Mouse (Mus musculus): ENCODE data around the gene Sept9.

DNA sequence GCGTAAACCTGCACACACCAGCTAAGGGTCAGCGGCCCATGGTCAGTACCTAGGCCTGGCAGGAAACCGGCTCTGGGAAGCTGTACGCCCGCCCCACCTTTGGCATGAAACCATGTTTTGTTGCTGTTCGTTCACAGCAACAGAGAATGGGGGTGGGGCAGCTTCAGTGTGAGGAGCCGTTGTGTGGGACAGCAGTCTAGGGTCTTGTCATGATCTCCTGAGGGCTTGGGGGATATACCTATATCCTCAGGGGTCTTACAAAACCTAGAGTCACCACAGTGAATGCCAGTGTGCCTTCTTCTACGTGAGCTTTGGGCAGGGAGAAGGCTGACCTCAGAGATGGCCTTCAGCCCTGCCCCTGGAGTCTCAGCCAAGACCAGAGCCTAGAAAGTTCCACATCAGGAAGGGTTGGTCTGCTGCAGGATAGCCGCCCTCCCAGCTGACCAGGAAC is 47.5 kb downstream of the Sept9 start:
- TF ChIP-seq POLR2A (IDR thresholded peaks at IDR 0.05; ENCODE audit: borderline replicate concordance, extremely low read depth, low read depth, low read length) (0 out of 2 replicates have a peak, but pooled peaks have one; percentile 26), CTCF (IDR thresholded peaks at IDR 0.05; ENCODE audit: insufficient read depth, low read length) (no peak)

Measured in lung, adult 2 months (tissue).